Mouse (Mus musculus) brain, embryonic 14.5 days (tissue): ENCODE measurements around the gene Rtraf.

Experiments
- CTCF ChIP-seq: fragments of 200-500 bp; IDR thresholded peaks from 2 replicates; pipeline ENCODE4 v1.5.1; 2012; ENCODE audit warnings: inconsistent platforms, mild to moderate bottlenecking, moderate library complexity, borderline replicate concordance; ENCODE audit not compliant: insufficient read depth, insufficient read length; ENCODE audit errors: extremely low read depth
- POLR2A ChIP-seq: fragments of 200-500 bp; IDR thresholded peaks from 2 replicates; pipeline ENCODE4 v1.6.1; 2012; ENCODE audit warnings: mild to moderate bottlenecking, inconsistent platforms, borderline replicate concordance; ENCODE audit not compliant: poor library complexity, insufficient read depth, insufficient read length, severe bottlenecking; ENCODE audit errors: extremely low read depth

DNA sequence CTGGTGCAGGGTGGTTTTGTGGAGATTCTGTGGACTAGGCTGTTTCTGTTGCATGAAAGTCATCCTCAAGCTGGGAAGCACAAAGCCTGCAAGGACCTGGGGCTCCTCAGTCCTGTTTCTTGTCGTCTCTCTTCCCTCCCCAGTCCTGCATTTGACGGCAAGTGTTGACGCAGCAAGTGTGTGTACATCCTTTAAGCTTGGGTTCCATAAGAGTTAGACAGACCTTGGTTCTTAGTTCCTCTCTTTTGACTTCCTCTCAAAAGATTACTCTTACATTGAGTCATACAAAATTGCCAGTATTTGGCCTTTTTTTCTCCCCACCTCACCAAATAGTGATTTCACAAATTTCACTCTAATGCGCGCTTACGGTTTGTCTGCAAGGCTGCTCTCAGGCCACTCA, 46.3 kb downstream of the Rtraf start:
- TF ChIP-seq CTCF: no peak
- no peak for TF ChIP-seq POLR2A
